ENCODE assay signal across 1 mouse cellular context in genomic region chr9:108982498-108982897, GRCm38 (mm10).
TF ChIP-seq lines count a peak whose summit lies in the region.

No protein-coding gene starts in this region.

TF ChIP-seq in MEL, 35 proteins besides CTCF, POLR2A, EP300 and RAD21 (continued from another document):
- TF ChIP-seq MYC (IDR thresholded peaks at IDR 0.05; ENCODE audit: low read depth, low read length) (no peak), ZKSCAN1 (IDR thresholded peaks at IDR 0.05; ENCODE audit: low read depth, low read length) (no peak), ELF1 (IDR thresholded peaks at IDR 0.05; ENCODE audit: low read depth, low read length) (no peak)
